Mouse (Mus musculus) gastrocnemius, postnatal 36 days (tissue): Measurements from ENCODE around the gene Smbd1. TPM values are rescaled to one million over a fixed set of nuclear protein-coding genes. Genes with fewer than 3 reads are reported as not detected.

Experiments
- DNase-seq, 2 experiments: peaks; one replicate each; pipeline ENCODE4 v3.0.0; 2022
- intact Hi-C: fragments of 180-260 bp; cut with DNase I; formaldehyde crosslinking; loops from one replicate; pipeline ENCODE4 v1.15.1; 2025
- total RNA-seq, 2 experiments: library from RNA; stranded (reverse); gene quantifications; 2 replicates each; pipeline ENCODE4 v1.2.3; 2021

Smbd1 gene
- total RNA-seq, 2 experiments from 2014 or later, result not detected

GRCm38 (mm10) chr16:32814539-32814938 lies 4.3 kb upstream of the Smbd1 start:
- DNase-seq, result peak; percentile 42 to 61
- intact Hi-C loops, result loop anchor here (5.0 kb wide), 3 partner anchors 63 to 208 kb away; partner anchors contain the start of genes Fyttd1 and Rubcn

- intact Hi-C loops, result loop anchor here (5.0 kb wide), 3 partner anchors 64 to 209 kb away; partner anchors contain the start of genes Fyttd1 and Rubcn
Measured at GRCm38 (mm10) chr16:32813771-32814170, 3.5 kb upstream of the Smbd1 start.

GRCm38 (mm10) chr16:32813362-32813761 lies 3.1 kb upstream of the Smbd1 start:
- intact Hi-C loops, result loop anchor here (5.0 kb wide), 3 partner anchors 64 to 209 kb away; partner anchors contain the start of genes Fyttd1 and Rubcn
- no peak for DNase-seq

More at GRCm38 (mm10) chr16:32813771-32814170, 3.5 kb upstream of the Smbd1 start:
- DNase-seq, result no peak

DNA sequence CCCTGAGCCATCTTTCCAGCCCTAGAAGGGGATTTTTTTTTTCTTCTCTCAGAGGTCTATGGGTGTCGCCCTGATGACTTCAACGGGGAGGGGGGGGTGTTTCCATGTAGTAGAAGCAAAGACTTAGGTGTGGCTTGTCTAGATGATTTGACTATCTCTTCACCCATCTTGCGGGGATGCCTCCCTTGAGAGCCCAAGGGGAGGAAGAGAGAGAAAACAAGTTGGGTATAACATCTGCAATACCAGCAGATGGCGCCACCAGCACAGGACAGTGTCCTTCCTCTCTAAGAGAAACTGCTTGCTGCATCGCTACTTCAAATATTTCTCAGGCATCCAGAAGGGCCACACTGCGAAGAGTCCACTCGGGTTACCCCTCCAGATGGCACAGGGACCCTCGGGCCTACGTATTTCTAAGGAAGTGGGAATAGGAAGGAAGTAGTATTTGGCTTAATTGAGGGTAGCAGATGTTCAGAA lies 2.6 kb upstream of the Smbd1 start:
- intact Hi-C loops, result loop anchor here (5.0 kb wide), 3 partner anchors 64 to 209 kb away; partner anchors contain the start of genes Fyttd1 and Rubcn
- peak; percentile 77 to 85 for DNase-seq

- intact Hi-C loops, result loop anchor here (5.0 to 10.0 kb wide), 2 partner anchors 235 to 347 kb away; no protein-coding TSS in a partner anchor
Measured at GRCm38 (mm10) chr16:32807408-32808185, 2.7 kb downstream of the Smbd1 start.

DNA sequence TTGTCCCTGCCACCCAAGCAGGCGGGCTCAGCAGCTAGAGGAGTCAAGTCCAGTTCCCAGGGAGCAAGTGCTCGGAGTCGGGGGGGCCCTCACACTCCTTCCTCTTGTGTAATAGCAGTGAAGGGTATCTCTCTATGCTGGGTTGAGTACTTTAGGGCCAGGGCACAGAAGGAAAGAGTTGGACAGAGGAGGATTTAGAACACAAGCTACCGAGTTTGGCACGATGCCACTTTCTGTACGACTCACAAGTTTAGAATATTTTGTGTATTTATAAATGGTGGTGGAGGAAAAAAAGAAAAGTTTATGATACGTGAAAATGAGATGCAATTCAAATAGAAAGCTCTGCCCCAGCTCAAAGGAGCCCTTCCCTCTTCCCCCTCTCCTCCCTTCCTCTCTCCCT lies 5.1 kb downstream of the Smbd1 start:
- intact Hi-C loops, result loop anchor here (5.0 to 10.0 kb wide), 2 partner anchors 237 to 350 kb away; no protein-coding TSS in a partner anchor
- DNase-seq, result no peak

More at GRCm38 (mm10) chr16:32807408-32808185, 2.7 kb downstream of the Smbd1 start:
- no peak for DNase-seq

DNA sequence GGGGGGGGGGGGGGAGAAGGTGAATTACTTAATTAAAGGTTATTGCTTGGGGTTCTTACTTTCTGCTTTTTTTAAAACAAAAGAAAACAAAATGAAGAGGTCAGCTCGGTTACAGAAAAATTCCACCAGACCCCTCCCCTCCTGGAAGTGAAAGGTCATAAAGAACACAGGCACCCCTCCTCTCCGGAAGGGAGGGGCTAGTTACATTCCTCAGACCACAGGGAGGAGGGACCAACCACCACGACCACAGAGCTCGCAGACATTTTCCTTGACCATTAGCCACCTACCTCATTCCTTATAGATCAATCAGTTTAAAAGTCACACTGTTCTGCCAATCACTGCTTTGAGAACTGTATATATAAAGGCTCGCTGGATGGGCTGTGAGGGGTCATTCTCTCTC lies 6.4 kb downstream of the Smbd1 start:
- intact Hi-C loops, result loop anchor here (10.0 kb wide), 1 partner anchor 351 kb away; no protein-coding TSS in a partner anchor
- DNase-seq, result no peak

- intact Hi-C loops, result loop anchor here (10.0 kb wide), 1 partner anchor 351 kb away; no protein-coding TSS in a partner anchor
- peak; percentile 57 to 64 for DNase-seq
Measured at GRCm38 (mm10) chr16:32803252-32803853, 6.9 kb downstream of the Smbd1 start.

DNA sequence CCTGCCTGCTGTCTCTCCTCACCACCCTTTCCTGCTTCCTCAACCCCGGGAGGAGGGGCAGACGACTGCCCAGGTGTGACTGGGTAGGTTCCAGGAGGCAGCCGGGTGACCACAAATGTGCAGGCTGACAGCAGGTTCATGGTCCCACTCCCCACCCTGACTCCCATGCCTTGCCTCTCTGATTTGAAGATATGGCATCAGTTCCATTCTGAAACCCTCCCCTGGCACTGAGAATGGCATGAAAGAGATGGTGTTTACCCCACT lies 12.9 kb downstream of the Smbd1 start, which contains the start of gene Muc20:
Gene Muc20, minus strand, starts transcription at position 10 of the 264 bp plus-strand sequence.
- intact Hi-C loops, result no loop called here
- DNase-seq, result no peak

DNA sequence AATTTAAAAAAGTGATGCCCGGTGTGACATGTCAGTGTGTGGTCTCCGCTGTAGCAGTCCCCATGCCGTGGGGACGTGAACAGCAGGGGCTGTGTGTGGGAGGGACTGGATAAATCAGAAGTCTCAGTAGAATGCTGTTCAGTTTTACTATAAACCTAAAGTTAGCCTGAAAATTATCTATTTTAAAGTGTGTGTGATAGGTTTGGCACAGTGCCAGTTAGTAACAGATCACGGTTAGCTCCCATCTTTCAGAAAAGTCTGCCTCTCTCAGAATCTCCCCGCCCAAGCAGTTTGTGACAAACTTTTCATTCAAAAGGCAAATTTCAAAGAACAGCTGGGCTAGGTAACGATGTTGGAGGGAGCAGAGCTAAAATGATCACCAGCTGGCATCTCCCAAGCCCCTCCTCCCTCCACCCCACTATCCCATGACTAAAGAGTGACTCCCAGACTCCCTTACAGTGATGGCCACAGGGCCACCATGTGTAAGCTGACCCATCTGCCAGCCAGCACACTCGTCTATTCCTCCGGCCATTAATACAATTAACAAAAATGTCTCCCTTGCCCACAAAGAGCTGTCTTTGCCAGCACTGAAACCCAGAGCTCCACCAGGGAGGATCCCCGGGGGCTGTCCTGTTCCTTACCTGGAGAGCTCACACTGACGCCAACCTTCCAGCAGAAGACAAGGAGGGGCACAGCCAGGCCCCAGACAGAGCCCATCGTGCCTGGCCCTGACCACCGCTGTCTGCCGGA lies 13.4 kb downstream of the Smbd1 start:
- no peak for DNase-seq
- intact Hi-C loops, result no loop called here

DNA sequence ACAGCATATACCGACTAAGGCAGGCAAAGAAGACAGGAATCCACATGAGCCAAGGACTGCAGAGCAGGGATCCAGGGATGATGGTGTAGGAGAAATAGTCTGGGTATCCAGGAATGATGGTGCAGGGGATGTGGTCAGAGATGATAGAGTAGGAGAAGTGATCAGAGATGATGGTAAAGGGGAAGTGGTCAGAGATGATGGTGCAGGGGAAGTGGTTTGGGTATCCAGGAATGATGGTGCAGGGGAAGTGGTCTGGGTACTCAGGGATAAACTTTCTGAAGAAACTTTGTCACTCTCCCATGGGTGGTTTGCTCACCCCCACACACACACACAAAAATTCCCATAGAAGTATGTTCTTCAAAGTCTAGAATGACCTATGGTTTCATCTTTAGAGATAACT lies 15.1 kb downstream of the Smbd1 start:
- intact Hi-C loops, result no loop called here
- no peak for DNase-seq

DNA sequence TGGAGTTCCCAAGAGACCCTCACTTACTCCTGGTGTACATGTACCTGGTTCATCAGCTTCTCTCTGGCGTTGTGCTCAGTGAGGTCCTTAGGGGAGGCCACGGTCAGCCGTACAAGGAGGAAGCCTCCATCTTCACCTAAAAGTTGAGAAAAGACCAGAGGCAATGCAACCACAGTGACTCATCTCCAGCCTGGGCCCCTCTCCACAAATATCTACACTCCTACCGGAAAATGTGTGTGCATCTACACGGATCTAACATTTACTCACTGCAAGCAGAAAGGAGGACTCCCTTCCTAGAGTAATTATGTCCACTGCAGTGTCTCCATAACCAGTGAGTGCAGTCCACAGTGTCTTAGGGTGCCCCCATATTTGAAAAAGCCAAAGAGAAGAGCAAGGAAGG lies 20.2 kb downstream of the Smbd1 start:
- intact Hi-C loops, result no loop called here
- DNase-seq, result no peak

DNA sequence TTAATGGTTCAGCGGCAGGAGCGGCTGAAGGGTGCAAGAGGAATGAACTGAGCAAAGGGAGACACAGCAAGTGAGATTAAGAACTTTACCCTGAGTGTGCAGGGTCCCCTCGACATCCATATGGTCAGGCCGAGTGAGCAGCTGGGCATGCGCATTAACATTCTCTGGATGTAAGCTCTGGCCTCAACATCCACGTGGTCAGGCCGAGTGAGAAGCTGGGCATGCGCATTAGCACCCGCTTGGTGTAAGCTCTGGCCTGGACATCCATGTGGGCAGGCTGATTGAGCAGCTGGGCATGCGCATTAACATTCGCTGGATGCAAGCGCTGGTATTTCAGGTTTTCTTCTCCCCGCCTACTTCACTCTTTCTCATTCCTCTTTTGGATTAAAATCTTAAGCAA lies 25.4 kb downstream of the Smbd1 start:
- intact Hi-C loops, result no loop called here
- DNase-seq, result no peak

GRCm38 (mm10) chr16:32783324-32784062 lies 26.8 kb downstream of the Smbd1 start:
- intact Hi-C loops, result no loop called here
- DNase-seq, result no peak

- DNase-seq, result no peak
- intact Hi-C loops, result no loop called here
Measured at GRCm38 (mm10) chr16:32778956-32779355, 31.3 kb downstream of the Smbd1 start.

GRCm38 (mm10) chr16:32776676-32777075 lies 33.6 kb downstream of the Smbd1 start:
- intact Hi-C loops, result no loop called here
- no peak for DNase-seq

DNA sequence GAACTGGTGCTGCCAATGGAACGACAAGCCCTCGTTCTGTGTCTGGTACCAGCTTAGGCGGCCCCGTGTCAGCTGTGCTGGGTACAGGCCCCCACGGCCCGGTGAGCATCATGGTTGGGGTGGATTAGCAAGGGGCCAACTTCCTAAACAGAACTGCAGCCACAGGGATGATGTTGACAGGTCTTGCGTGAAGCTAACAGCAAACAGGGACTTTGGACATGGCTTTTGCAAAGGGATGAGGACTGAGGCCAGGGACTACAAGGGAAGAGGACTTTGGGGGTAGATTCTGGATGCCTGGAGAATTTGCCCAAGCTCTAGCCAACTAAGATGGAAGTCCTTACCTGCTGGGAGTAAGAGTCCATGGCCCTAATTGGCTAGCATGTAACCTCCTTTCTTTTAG lies 43.4 kb downstream of the Smbd1 start:
- intact Hi-C loops, result no loop called here
- no peak for DNase-seq

GRCm38 (mm10) chr16:32764961-32765360 lies 45.3 kb downstream of the Smbd1 start:
- no peak for DNase-seq
- intact Hi-C loops, result no loop called here

DNA sequence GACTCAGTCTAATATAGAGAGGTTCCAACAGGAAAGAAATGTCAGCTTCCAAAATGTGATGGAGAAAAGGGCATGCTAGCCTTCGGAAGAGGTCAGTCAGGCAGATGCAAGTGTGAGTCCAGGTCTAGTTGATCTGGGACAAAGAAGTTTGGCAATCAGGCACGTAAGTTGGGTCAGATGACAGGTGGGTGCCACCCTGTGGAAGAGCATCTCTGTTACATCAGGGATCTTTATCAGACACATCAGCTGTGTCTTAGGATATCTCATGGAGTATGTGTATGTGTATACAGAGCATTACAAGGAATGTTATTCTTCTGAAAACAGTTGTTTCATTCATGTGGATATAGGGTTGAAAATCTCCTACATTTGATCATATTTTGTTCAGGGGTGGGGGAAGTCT lies 45.7 kb downstream of the Smbd1 start:
- no peak for DNase-seq
- intact Hi-C loops, result no loop called here
